Mouse (Mus musculus) brain, embryonic 14.5 days (tissue): ENCODE measurements at regions not wholly inside any gene's neighbourhood (a gene's known extent, or its start where the extent isn't known, plus 50 kb on each side); places are given as distances from the start of the nearest gene placed in this dataset.

Experiments
- CTCF ChIP-seq: fragments of 200-500 bp; IDR thresholded peaks from 2 replicates; pipeline ENCODE4 v1.5.1; 2012; ENCODE audit warnings: inconsistent platforms, mild to moderate bottlenecking, moderate library complexity, borderline replicate concordance; ENCODE audit not compliant: insufficient read depth, insufficient read length; ENCODE audit errors: extremely low read depth
- POLR2A ChIP-seq: fragments of 200-500 bp; IDR thresholded peaks from 2 replicates; pipeline ENCODE4 v1.6.1; 2012; ENCODE audit warnings: mild to moderate bottlenecking, inconsistent platforms, borderline replicate concordance; ENCODE audit not compliant: poor library complexity, insufficient read depth, insufficient read length, severe bottlenecking; ENCODE audit errors: extremely low read depth

GRCm38 (mm10) chr17:84027275-84027674 is 160.5 kb downstream of the Zfp36l2 start:
- TF ChIP-seq POLR2A: no peak
- TF ChIP-seq CTCF: no peak
